Mouse (Mus musculus) erythroid progenitor cell, adult 5-6 weeks (primary cell): ENCODE measurements around the gene Ftcd. TPM values are rescaled to one million over a fixed set of nuclear protein-coding genes. Genes with fewer than 3 reads are reported as not detected.

ENCODE experiments used
- ATAC-seq: replicated peaks from 2 replicates; pipeline ENCODE4 v1.8.0; 2016; ENCODE audit warnings: moderate number of reproducible peaks, mild to moderate bottlenecking, moderate TSS enrichment, inconsistent platforms; ENCODE audit not compliant: poor library complexity, low FRiP score, severe bottlenecking
- total RNA-seq, 2 experiments: library from RNA; stranded (forward) in 1 of 2; stranded (reverse) in 1 of 2; fragments of 150-400 nt in 1 of 2; fragments of 186-747, 209-891 nt in 1 of 2; gene quantifications; 2 replicates each; pipeline versions ENCODE4 v1.2.3 to v1.2.4; 2015 to 2017; ENCODE audit warnings: low replicate concordance in 2 of 2

Gene Ftcd
- total RNA-seq, 2 experiments from 2014 or later: not detected

GRCm38 (mm10) chr10:76596338-76596737, 20.9 kb downstream of the Ftcd start:
- no peak for ATAC-seq

- 0 out of 2 replicates have a peak, but pooled peaks have one; percentile 36 for ATAC-seq
These were observed 27.2 kb downstream of the Ftcd start for GRCm38 (mm10) chr10:76602690-76603089.

GRCm38 (mm10) chr10:76612473-76612872, 37.0 kb downstream of the Ftcd start:
- ATAC-seq: no peak

GRCm38 (mm10) chr10:76622411-76622810, 47.0 kb downstream of the Ftcd start:
- ATAC-seq: no peak

GRCm38 (mm10) chr10:76622928-76623680, 47.7 kb downstream of the Ftcd start, which contains the start of gene Col6a2:
Gene Col6a2 (minus strand): TSS chr10:76623630.
- no peak for ATAC-seq

GRCm38 (mm10) chr10:76623734-76624133, 48.3 kb downstream of the Ftcd start:
- no peak for ATAC-seq

- ATAC-seq: no peak
These were observed 49.5 kb downstream of the Ftcd start for GRCm38 (mm10) chr10:76624903-76625302.

GRCm38 (mm10) chr10:76627714-76628113, 52.3 kb downstream of the Ftcd start:
- no peak for ATAC-seq

GRCm38 (mm10) chr10:76630657-76631056, 55.2 kb downstream of the Ftcd start:
- no peak for ATAC-seq

GRCm38 (mm10) chr10:76632630-76633029, 57.2 kb downstream of the Ftcd start:
- ATAC-seq: no peak

- ATAC-seq: no peak
These were observed 58.7 kb downstream of the Ftcd start for GRCm38 (mm10) chr10:76634094-76634571.

- no peak for ATAC-seq
These were observed 59.1 kb downstream of the Ftcd start for GRCm38 (mm10) chr10:76634584-76634983.

GRCm38 (mm10) chr10:76636026-76636425, 60.6 kb downstream of the Ftcd start:
- no peak for ATAC-seq

GRCm38 (mm10) chr10:76636601-76637000, 61.2 kb downstream of the Ftcd start:
- no peak for ATAC-seq

Other genes with a start within 250 kb of the Ftcd start
- 0.36 and 0.42 TPM in 2 replicates for gene Dip2a, start 230.4 kb upstream of the Ftcd start, total RNA-seq (2015; ENCODE audit: low replicate concordance)
- gene Dip2a, start 230.4 kb upstream of the Ftcd start, total RNA-seq (2017; ENCODE audit: low replicate concordance): 0.76 and 2.1 TPM in 2 replicates
- not detected in 2 replicates for gene AC141477.1, start 135.2 kb upstream of the Ftcd start, total RNA-seq (2015; ENCODE audit: low replicate concordance)
- gene AC141477.1, start 135.2 kb upstream of the Ftcd start, total RNA-seq (2017; ENCODE audit: low replicate concordance): 11.7 TPM in 1 of 2 replicates, not detected in the other
- 61.6 and 82.9 TPM in 2 replicates for gene Pcnt, start 132.9 kb upstream of the Ftcd start, total RNA-seq (2015; ENCODE audit: low replicate concordance)
- gene Pcnt, start 132.9 kb upstream of the Ftcd start, total RNA-seq (2017; ENCODE audit: low replicate concordance): 99.8 and 127 TPM in 2 replicates
- not detected in 2 replicates for gene 2610028H24Rik, start 126.6 kb upstream of the Ftcd start, total RNA-seq (2015; ENCODE audit: low replicate concordance)
- not detected in 2 replicates for gene 2610028H24Rik, start 126.6 kb upstream of the Ftcd start, total RNA-seq (2017; ENCODE audit: low replicate concordance)
- gene Mcm3ap, start 106.7 kb upstream of the Ftcd start, total RNA-seq (2015; ENCODE audit: low replicate concordance): 44.0 and 63.8 TPM in 2 replicates
- gene Mcm3ap, start 106.7 kb upstream of the Ftcd start, total RNA-seq (2017; ENCODE audit: low replicate concordance): 39.6 and 39.9 TPM in 2 replicates
- gene Ybey, start 106.5 kb upstream of the Ftcd start, total RNA-seq (2015; ENCODE audit: low replicate concordance): 0.72 TPM in 1 of 2 replicates, not detected in the other
- 0.98 and 1.0 TPM in 2 replicates for gene Ybey, start 106.5 kb upstream of the Ftcd start, total RNA-seq (2017; ENCODE audit: low replicate concordance)
- gene Lss, start 44.1 kb upstream of the Ftcd start, total RNA-seq (2015; ENCODE audit: low replicate concordance): 0.42 and 2.2 TPM in 2 replicates
- 1.2 and 2.0 TPM in 2 replicates for gene Lss, start 44.1 kb upstream of the Ftcd start, total RNA-seq (2017; ENCODE audit: low replicate concordance)
- gene Spatc1l, start 13.4 kb upstream of the Ftcd start, total RNA-seq (2015; ENCODE audit: low replicate concordance): not detected in 2 replicates
- gene Spatc1l, start 13.4 kb upstream of the Ftcd start, total RNA-seq (2017; ENCODE audit: low replicate concordance): not detected in 2 replicates
- not detected in 2 replicates for gene Col6a2, start 48.0 kb downstream of the Ftcd start, total RNA-seq (2015; ENCODE audit: low replicate concordance)
- gene Col6a2, start 48.0 kb downstream of the Ftcd start, total RNA-seq (2017; ENCODE audit: low replicate concordance): not detected in 2 replicates
- not detected in 2 replicates for gene Col6a1, start 150.5 kb downstream of the Ftcd start, total RNA-seq (2015; ENCODE audit: low replicate concordance)
- gene Col6a1, start 150.5 kb downstream of the Ftcd start, total RNA-seq (2017; ENCODE audit: low replicate concordance): not detected in 2 replicates